Mouse (Mus musculus): ENCODE data around the gene Bcl9l. TPM values are rescaled to one million over a fixed set of nuclear protein-coding genes. Genes with fewer than 3 reads are reported as not detected.

Gene Bcl9l
- polyA plus RNA-seq, 1 experiment from 2014 or later: 10.7 TPM

DNA sequence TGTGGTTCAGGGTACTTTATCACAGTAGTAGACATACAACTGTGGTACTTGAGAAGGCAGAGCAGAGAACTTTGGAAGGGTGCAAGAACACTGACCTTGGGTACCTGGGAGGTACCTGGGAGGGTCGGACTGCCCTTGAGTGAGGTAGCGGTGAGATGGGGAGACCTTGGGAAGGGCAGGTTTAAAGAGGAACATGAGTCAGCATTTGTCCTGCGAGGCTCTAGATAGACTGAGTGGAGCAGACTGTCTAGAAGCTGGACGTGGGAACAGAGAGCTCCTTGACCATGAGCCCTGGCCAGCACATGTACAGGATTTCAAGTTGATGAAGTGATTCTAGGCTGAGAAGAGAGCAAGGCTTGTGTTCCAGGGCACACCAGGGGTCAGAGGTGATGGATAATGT, 59.7 kb downstream of the Bcl9l start:
- Histone ChIP-seq H3K9ac (replicated peaks; ENCODE audit: low read depth) (no peak overlapping the region), H3K4me3 (ENCODE audit: low read depth, low read length) (no peak overlapping the region), H3K4me2 (replicated peaks; ENCODE audit: low read depth, low read length) (no peak overlapping the region), H3K9me3 (ENCODE audit: low read length) (no peaks in the 10 kb centered on the region), H3K27me3 (replicated peaks; ENCODE audit: insufficient read depth, low read length) (no peaks in the 10 kb centered on the region), H3K4me1 (ENCODE audit: insufficient read depth, low read depth, low read length) (no peaks in the 10 kb centered on the region), H3K27ac (ENCODE audit: low read length) (no peak overlapping the region), H3K36me3 (ENCODE audit: insufficient read depth, low read length) (no peaks in the 10 kb centered on the region)
- no peak for DNase-seq (ENCODE audit: low spot score)
- 61% methylated on average over 4 of the region's 4 CpGs for WGBS
- TF ChIP-seq EP300 (IDR thresholded peaks at IDR 0.05) (no peak), CTCF (IDR thresholded peaks at IDR 0.05) (no peak)
- no peak for ATAC-seq

DNA sequence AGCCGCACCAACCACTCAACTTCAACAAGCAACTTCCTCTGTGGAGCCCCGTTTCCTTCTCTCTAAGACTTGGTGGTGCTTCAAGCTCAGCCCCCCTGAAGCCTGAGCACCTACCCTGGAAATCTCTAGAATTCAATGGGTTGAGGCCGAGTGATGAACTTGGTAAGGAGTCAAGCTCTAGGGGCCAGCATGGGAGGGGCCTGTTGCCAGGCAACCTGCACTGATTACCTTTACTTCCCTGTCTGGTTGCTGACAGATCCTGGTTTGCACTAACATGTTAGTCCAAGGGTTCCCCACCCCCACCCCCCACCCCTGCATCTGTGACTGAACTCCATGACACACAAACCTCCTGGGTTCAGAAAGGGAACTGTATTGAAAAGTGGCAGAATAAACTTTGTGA, 62.4 kb downstream of the Bcl9l start:
- WGBS: 59% methylated on average over 3 of the region's 3 CpGs

DNA sequence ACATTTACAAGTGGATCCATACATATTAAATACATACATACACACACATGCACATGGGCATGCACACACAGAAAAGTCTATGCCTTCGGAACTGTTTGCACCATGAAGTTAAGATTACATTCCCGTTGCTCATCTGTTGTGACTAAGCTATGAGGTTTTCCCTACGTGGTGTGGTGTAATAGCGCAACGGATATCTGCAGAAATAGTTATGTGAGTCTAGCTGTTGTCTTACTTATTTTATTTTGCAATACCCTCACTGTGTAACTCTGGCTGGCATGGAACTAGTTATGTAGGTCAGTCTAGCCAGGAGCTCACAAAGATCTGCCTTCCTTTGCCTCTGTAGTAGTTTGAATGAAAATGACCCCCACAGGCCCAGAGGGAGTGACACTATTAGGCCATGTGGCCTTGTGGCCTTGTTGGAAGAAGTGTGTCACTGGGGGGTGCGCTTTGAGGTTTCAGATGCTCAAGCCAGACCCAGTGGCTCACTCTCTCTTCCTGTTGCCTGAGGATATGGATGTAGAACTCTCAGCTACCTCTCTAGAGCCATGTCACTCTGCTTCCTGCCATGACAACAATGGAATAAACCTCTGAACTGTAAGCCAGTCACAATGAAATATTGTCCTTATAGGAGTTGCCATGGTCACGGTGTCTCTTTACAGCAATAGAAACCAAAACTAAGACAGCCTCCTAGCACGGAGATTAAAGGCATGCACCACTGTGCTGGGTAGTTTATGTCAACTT, 66.0 kb downstream of the Bcl9l start:
- no peak for ATAC-seq
- no peak for DNase-seq (ENCODE audit: low spot score)
- Histone ChIP-seq H3K9me3 (ENCODE audit: low read length) (no peaks in the 10 kb centered on the region), H3K9ac (replicated peaks; ENCODE audit: low read depth) (no peak overlapping the region), H3K4me2 (replicated peaks; ENCODE audit: low read depth, low read length) (no peak overlapping the region), H3K4me1 (ENCODE audit: insufficient read depth, low read depth, low read length) (peaks cover 4% of the 10 kb centered on the region; the same call in 1 of the 2 replicates), H3K27me3 (replicated peaks; ENCODE audit: insufficient read depth, low read length) (no peaks in the 10 kb centered on the region), H3K4me3 (ENCODE audit: low read depth, low read length) (no peak overlapping the region), H3K27ac (ENCODE audit: low read length) (no peak overlapping the region), H3K36me3 (ENCODE audit: insufficient read depth, low read length) (no peaks in the 10 kb centered on the region)
- WGBS: 91% methylated on average over 8 of the region's 8 CpGs
- TF ChIP-seq CTCF (IDR thresholded peaks at IDR 0.05) (no peak), EP300 (IDR thresholded peaks at IDR 0.05) (no peak)

More for the DNA sequence above, 62.4 kb downstream of the Bcl9l start:
- DNase-seq (ENCODE audit: low spot score) (no peak), ATAC-seq (no peak)
- Histone ChIP-seq H3K9ac (replicated peaks; ENCODE audit: low read depth) (no peak overlapping the region), H3K4me1 (ENCODE audit: insufficient read depth, low read depth, low read length) (no peaks in the 10 kb centered on the region), H3K27ac (ENCODE audit: low read length) (no peak overlapping the region), H3K4me2 (replicated peaks; ENCODE audit: low read depth, low read length) (no peak overlapping the region), H3K4me3 (ENCODE audit: low read depth, low read length) (no peak overlapping the region), H3K9me3 (ENCODE audit: low read length) (no peaks in the 10 kb centered on the region), H3K36me3 (ENCODE audit: insufficient read depth, low read length) (no peaks in the 10 kb centered on the region), H3K27me3 (replicated peaks; ENCODE audit: insufficient read depth, low read length) (no peaks in the 10 kb centered on the region)
- TF ChIP-seq CTCF (IDR thresholded peaks at IDR 0.05) (no peak), EP300 (IDR thresholded peaks at IDR 0.05) (no peak)

DNA sequence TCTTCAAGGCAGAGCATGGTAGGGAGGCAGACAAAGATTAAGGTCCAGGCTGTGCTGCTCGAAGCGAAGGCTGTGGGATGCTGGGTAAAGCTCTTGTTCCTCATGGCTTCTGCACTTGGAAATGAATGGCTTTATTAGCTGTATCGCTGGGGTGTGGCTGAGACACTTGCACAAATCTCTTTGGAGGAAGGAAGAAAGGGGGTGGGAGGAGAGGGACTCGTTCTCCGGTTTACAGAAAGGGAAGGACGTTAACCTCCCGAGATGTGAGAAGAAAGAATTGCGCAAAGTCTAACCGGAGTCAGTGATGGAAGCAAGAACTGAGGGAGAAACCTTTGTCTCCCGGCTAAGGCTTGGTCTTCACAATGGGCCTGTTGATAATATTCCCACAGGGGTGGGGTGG, 68.5 kb downstream of the Bcl9l start:
- no peaks in the 10 kb centered on the region for H3K9me3 ChIP-seq (ENCODE audit: low read length)
- H3K36me3 ChIP-seq (ENCODE audit: insufficient read depth, low read length): no peaks in the 10 kb centered on the region
- WGBS: 68% methylated on average over 10 of the region's 10 CpGs
- H3K27ac ChIP-seq (ENCODE audit: low read length): no peak overlapping the region
- no peak overlapping the region for H3K4me2 ChIP-seq (replicated peaks; ENCODE audit: low read depth, low read length)
- no peak overlapping the region for H3K4me3 ChIP-seq (ENCODE audit: low read depth, low read length)
- no peaks in the 10 kb centered on the region for H3K27me3 ChIP-seq (replicated peaks; ENCODE audit: insufficient read depth, low read length)
- peaks cover 4% of the 10 kb centered on the region; the same call in 1 of the 2 replicates for H3K4me1 ChIP-seq (ENCODE audit: insufficient read depth, low read depth, low read length)
- no peak overlapping the region for H3K9ac ChIP-seq (replicated peaks; ENCODE audit: low read depth)
- peak; percentile 33 for DNase-seq (ENCODE audit: low spot score)
- no peak for TF ChIP-seq EP300 (IDR thresholded peaks at IDR 0.05)
- no peak for TF ChIP-seq CTCF (IDR thresholded peaks at IDR 0.05)
- no peak for ATAC-seq

DNA sequence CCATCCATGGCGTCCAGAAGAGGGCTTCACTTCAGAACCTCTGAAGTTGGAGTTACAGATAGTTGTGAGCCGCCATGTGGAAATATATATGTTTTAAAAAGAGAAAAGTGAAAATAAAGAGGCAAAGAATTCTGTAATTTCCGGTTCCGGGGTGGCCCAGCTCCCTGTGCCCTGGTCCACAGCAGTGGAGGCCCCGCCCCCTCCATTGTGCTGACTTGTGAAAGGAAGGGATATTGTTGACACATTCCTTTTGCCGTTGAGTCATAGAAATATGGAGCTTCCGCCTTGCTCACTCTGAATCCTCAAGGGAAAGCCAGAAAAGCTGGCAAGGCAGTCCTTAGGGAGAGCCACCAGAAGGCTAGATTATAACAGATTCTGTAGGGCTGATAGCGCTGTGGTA, 69.5 kb downstream of the Bcl9l start:
- no peak for TF ChIP-seq CTCF (IDR thresholded peaks at IDR 0.05)
- no peak; the same call in 1 of the 2 replicates for TF ChIP-seq EP300 (IDR thresholded peaks at IDR 0.05)
- no peaks in the 10 kb centered on the region for H3K36me3 ChIP-seq (ENCODE audit: insufficient read depth, low read length)
- 0 out of 2 replicates have a peak overlapping the region, but pooled peaks have one; percentile 11 for H3K4me2 ChIP-seq (replicated peaks; ENCODE audit: low read depth, low read length)
- peaks cover 4% of the 10 kb centered on the region; the same call in 1 of the 2 replicates for H3K4me1 ChIP-seq (ENCODE audit: insufficient read depth, low read depth, low read length)
- 48% methylated on average over 8 of the region's 8 CpGs for WGBS
- no peak overlapping the region for H3K9ac ChIP-seq (replicated peaks; ENCODE audit: low read depth)
- no peaks in the 10 kb centered on the region for H3K9me3 ChIP-seq (ENCODE audit: low read length)
- no peak overlapping the region for H3K4me3 ChIP-seq (ENCODE audit: low read depth, low read length)
- ATAC-seq (peak; percentile 94), DNase-seq (ENCODE audit: low spot score) (peak; percentile 92)
- no peaks in the 10 kb centered on the region for H3K27me3 ChIP-seq (replicated peaks; ENCODE audit: insufficient read depth, low read length)
- peak overlapping the region; percentile 43; the same call in 1 of the 2 replicates for H3K27ac ChIP-seq (ENCODE audit: low read length)

Other genes with a start within 250 kb of the Bcl9l start
- 6.8 and 9.3 TPM in 2 replicates for gene Cbl, start 248.8 kb upstream of the Bcl9l start, polyA plus RNA-seq (2015; fragmentation: Nextera tagmentation; extraction: Ambion mirVana)
- 59.6 and 60.0 TPM in 2 replicates for gene Ccdc153, start 242.1 kb upstream of the Bcl9l start, polyA plus RNA-seq (2015; fragmentation: Nextera tagmentation; extraction: Ambion mirVana)
- gene Pdzd3, start 231.4 kb upstream of the Bcl9l start, polyA plus RNA-seq (2015; fragmentation: Nextera tagmentation; extraction: Ambion mirVana): 0.13 TPM in 1 of 2 replicates, not detected in the other
- gene Nlrx1, start 214.2 kb upstream of the Bcl9l start, polyA plus RNA-seq (2015; fragmentation: Nextera tagmentation; extraction: Ambion mirVana): 9.4 and 10.1 TPM in 2 replicates
- gene Abcg4, start 194.2 kb upstream of the Bcl9l start, polyA plus RNA-seq (2015; fragmentation: Nextera tagmentation; extraction: Ambion mirVana): 0.47 and 0.63 TPM in 2 replicates
- gene Hinfp, start 177.2 kb upstream of the Bcl9l start, polyA plus RNA-seq (2015; fragmentation: Nextera tagmentation; extraction: Ambion mirVana): 10.0 and 11.3 TPM in 2 replicates
- gene C2cd2l, start 162.5 kb upstream of the Bcl9l start, polyA plus RNA-seq (2015; fragmentation: Nextera tagmentation; extraction: Ambion mirVana): 8.1 and 10.3 TPM in 2 replicates
- 38.3 and 42.1 TPM in 2 replicates for gene Dpagt1, start 156.8 kb upstream of the Bcl9l start, polyA plus RNA-seq (2015; fragmentation: Nextera tagmentation; extraction: Ambion mirVana)
- gene H2afx, start 148.1 kb upstream of the Bcl9l start, polyA plus RNA-seq (2015; fragmentation: Nextera tagmentation; extraction: Ambion mirVana): 50.0 and 52.7 TPM in 2 replicates
- 57.5 and 59.3 TPM in 2 replicates for gene Hmbs, start 138.6 kb upstream of the Bcl9l start, polyA plus RNA-seq (2015; fragmentation: Nextera tagmentation; extraction: Ambion mirVana)
- gene Vps11, start 121.2 kb upstream of the Bcl9l start, polyA plus RNA-seq (2015; fragmentation: Nextera tagmentation; extraction: Ambion mirVana): 24.5 and 26.1 TPM in 2 replicates
- gene Hyou1, start 103.3 kb upstream of the Bcl9l start, polyA plus RNA-seq (2015; fragmentation: Nextera tagmentation; extraction: Ambion mirVana): 11.1 and 11.4 TPM in 2 replicates
- 14.7 and 17.7 TPM in 2 replicates for gene Slc37a4, start 86.0 kb upstream of the Bcl9l start, polyA plus RNA-seq (2015; fragmentation: Nextera tagmentation; extraction: Ambion mirVana)
- gene Rps25, start 75.7 kb upstream of the Bcl9l start, polyA plus RNA-seq (2015; fragmentation: Nextera tagmentation; extraction: Ambion mirVana): 1,758 and 2,031 TPM in 2 replicates
- 133 and 136 TPM in 2 replicates for gene Trappc4, start 75.2 kb upstream of the Bcl9l start, polyA plus RNA-seq (2015; fragmentation: Nextera tagmentation; extraction: Ambion mirVana)
- gene Ccdc84, start 64.3 kb upstream of the Bcl9l start, polyA plus RNA-seq (2015; fragmentation: Nextera tagmentation; extraction: Ambion mirVana): 24.2 and 24.5 TPM in 2 replicates
- not detected in 2 replicates for gene Foxr1, start 41.7 kb upstream of the Bcl9l start, polyA plus RNA-seq (2015; fragmentation: Nextera tagmentation; extraction: Ambion mirVana)
- 2.2 and 2.3 TPM in 2 replicates for gene Upk2, start 27.8 kb upstream of the Bcl9l start, polyA plus RNA-seq (2015; fragmentation: Nextera tagmentation; extraction: Ambion mirVana)
- gene Cxcr5, start 79.1 kb downstream of the Bcl9l start, polyA plus RNA-seq (2015; fragmentation: Nextera tagmentation; extraction: Ambion mirVana): 0.17 TPM in 2 replicates
- 13.9 and 18.3 TPM in 2 replicates for gene Ddx6, start 122.1 kb downstream of the Bcl9l start, polyA plus RNA-seq (2015; fragmentation: Nextera tagmentation; extraction: Ambion mirVana)
- gene Treh, start 190.4 kb downstream of the Bcl9l start, polyA plus RNA-seq (2015; fragmentation: Nextera tagmentation; extraction: Ambion mirVana): not detected in 2 replicates